Mouse (Mus musculus) cerebellum, adult 2 months (tissue): ENCODE data around the gene Gm10717.
"Not testable (repeated sequence)": the region's sequence is repeated elsewhere in the genome, so short reads cannot be mapped to it uniquely, and the experiment has no call there.

ENCODE experiments used
- CTCF ChIP-seq: fragments of 200-500 bp; IDR thresholded peaks from 2 replicates; pipeline ENCODE4 v1.5.1; 2011; ENCODE audit warnings: low read depth, mild to moderate bottlenecking, control low read depth, low read length, moderate library complexity, borderline replicate concordance; ENCODE audit not compliant: insufficient read depth
- POLR2A ChIP-seq: fragments of 200-500 bp; IDR thresholded peaks from 2 replicates; pipeline ENCODE4 v1.6.1; 2011; ENCODE audit warnings: low read length, control low read depth, borderline replicate concordance; ENCODE audit not compliant: insufficient read depth

DNA sequence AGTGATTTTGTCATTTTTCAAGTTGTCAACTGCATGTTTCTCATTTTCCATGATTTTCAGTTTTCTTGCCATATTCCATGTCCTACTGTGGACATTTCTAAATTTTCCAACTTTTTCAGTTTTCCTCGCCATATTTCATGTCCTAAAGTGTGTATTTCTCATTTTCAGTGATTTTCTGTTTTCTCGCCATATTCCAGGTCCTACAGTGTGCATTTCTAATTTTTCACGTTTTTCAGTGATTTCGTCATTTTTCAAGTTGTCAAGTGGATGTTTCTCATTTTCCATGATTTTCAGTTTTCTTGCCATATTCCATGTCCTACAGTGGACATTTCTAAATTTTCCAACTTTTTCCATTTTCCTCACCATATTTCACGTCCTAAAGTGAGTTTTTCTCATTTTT, 19.0 kb upstream of the Gm10717 start:
- not testable (repeated sequence) for TF ChIP-seq CTCF, POLR2A
